Mouse (Mus musculus) heart, postnatal 14 days (tissue): Measurements from ENCODE around the gene Tenm4. TPM values are rescaled to one million over a fixed set of nuclear protein-coding genes. Genes with fewer than 3 reads are reported as not detected.
A peak's percentile ranks its signal among the peaks of the same experiment; 100 is the strongest.

Source experiments
- DNase-seq, 2 experiments: peaks; one replicate each; pipeline ENCODE4 v3.0.0; 2021 to 2022
- intact Hi-C: fragments of 180-260 bp; cut with DNase I; formaldehyde crosslinking; loops from one replicate; pipeline ENCODE4 v1.15.1; 2025
- long read RNA-seq, 2 experiments: library from polyadenylated mRNA; stranded (forward); transcript quantifications; one replicate each; pipeline ENCODE4 v2.0.0; 2021
- total RNA-seq, 2 experiments: library from RNA; stranded (reverse); gene quantifications; 2 replicates each; pipeline ENCODE4 v1.2.3; 2021

Gene Tenm4
- 1 to 10 TPM; 2.1 to 2.3 TPM for total RNA-seq
- long read RNA-seq, experiment 1, partial matches to known transcripts = 0 of 1 reads
- long read RNA-seq, experiment 1, other reads (novel, unspliced or antisense) = 1 of 1 reads
- long read RNA-seq, experiment 2, partial matches to known transcripts = 0 of 1 reads
- long read RNA-seq, experiment 2, other reads (novel, unspliced or antisense) = 0 of 1 reads

DNA sequence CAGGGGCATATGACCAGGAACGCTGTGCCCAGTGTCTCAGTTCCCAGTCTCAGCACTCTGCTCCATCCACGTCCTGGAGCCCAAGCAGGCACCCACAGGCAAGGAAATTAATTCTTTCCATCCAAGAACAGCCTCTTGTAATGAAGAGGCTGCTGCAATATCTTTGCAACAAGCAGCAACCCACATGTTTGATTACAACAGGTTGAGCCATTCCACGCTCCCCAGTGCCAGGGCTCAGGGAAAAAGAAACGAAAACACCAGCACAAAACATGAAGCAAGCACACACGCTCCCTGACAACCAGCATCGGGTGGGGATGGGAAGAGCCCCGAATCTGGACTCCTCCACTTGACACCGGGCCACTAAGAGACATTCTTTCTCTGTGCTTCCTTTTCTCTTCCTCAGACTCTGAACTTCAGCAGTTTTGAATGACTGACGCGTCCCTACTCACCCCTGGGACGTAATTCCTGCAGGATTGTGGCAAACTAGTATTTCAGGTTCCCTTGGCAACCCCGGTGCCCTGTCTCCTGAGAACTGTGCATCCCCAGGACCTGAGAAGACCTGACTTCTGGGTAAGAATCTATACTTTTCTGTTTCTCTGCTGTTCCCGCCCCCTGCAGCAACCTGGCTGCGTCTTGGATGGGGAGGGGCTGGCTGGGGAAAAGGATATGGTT lies at the start of gene Tenm4:
TSS of gene Tenm4 (plus strand) at position 323 of the 672 bp plus-strand sequence.
- intact Hi-C loops = no loop called here
- no peak for DNase-seq

DNA sequence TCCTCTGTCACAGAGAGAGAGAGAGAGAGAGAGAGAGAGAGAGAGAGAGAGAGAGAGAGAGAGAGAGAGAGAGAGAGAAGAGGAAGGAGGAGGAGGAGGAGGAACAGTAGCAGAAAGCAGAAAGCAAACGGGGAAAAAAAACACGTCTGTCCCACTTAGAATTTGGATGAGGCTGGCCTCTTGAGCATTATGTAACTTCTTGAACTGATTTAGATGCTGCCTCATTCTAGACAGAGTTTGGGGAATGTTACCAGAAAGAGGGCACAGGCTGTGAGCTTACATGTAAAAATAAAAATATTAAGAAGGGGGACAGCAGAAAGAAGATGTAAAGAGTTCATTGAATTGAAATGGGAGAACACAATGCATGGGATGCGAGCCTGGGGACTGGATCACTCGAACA lies 40.3 kb upstream of the Tenm4 start:
- intact Hi-C loops = no loop called here
- DNase-seq = no peak

DNA sequence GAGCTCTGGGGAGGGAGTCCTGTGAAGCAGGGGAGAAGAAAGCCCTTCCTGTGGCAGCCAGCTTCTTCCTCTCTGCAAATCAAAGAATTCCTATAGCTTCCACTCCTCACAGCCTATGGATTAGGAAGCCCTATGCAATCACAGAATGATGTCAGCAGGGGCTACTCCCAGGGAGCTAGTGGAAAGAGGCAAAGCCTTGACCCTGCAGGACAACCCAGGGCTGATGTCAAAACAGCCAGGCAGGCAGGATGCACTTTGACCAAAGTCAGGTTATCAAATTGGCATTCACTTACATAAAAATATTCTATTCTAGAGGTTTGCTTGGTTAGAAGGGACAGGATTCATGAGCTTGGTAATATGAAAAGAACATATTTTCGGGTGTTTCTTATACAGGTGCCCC lies 39.9 kb upstream of the Tenm4 start:
- no peak for DNase-seq
- intact Hi-C loops = no loop called here

DNA sequence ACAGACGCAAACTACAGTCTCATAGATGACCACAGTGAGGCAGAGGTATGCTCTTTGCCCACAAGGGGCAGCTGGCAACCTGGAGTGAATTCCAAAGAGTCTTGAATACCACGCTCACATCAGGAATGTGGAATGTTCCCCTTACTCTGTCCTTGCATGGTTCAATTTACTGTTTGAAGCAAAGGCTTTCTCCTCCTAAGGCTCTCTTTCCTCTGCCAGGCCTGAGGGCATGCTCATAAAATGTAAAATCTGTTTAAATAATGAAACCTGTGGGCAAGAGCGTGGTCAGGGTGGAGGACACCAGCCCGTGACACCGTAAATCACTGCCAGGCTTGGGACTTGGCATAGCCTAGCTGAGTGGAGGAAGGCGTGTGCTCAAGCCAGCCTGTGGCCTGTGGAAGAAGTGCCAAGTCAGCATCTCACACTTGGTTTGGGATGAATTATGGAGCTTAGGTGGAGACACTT lies 34.5 kb upstream of the Tenm4 start:
- peak in 1 of 2 experiments; percentile 16 for DNase-seq
- intact Hi-C loops = no loop called here

DNA sequence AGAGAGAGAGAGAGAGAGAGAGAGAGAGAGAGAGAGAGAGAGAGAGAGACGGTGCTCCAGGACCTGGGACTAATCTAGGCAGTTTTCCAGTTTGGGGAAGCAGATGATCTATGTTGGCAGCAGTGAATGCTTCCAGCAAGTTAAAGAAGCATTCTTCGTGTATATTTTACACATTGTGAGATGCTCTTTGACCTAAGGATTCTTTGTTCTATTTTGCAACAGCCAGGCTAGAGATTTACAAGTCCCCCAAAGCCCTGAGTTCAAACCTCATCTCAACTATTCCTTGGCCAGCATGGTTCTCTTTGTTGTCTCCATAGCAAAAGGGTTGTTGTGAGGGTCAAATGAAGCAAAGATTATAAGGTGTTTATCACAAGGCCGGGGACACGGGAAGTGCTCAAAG lies 29.2 kb upstream of the Tenm4 start:
- intact Hi-C loops = no loop called here
- no peak for DNase-seq

DNA sequence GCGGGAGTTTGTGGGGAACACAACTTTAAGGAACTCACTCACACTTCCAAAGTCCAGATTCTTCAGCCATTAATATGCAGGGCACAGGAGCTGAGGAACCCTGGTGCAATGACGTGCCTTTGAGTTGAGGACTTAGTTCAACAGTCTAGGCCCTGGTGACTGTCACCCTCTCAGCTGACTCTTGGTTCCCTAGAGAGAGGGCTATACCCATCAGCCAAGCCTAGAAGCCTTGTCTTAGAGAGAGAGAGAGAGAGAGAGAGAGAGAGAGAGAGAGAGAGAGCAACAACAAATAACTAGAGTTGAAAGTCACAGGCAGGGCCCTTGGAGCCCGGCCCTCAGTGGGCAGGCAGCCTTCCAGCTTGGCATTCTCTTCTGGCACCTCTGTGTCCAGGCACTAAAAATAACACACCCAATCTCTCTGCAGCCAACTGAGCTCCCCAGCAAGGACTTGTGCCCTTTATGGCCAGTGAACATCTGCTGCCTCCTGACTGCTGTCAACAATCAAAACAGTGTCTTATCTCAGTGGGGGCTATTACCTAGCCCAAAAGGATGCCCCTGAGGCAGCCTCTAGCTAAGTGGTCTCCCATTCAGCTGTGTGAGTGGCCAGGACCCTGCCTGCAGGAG lies 28.0 kb upstream of the Tenm4 start:
- peak; percentile 73 to 84 for DNase-seq
- intact Hi-C loops = no loop called here

DNA sequence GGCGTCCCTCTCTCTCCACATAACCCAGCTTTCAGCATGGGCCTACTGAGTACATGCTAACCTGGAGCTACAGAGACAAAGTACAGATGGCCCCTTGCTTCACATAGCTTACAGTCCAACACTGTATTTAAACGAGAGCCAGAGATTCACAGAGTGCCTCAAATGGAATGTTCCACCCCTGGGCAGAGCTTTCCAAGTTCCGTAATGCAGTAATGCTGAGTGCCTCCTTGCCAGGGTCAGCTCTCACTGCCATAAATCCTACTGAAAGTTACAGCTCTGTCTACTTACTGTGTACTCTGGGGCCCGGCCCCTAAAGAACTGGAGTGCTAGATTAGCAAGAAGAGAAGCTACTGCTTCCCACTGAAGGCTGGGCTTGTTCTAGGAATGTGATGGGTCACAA lies 23.6 kb upstream of the Tenm4 start:
- intact Hi-C loops = no loop called here
- DNase-seq = peak; percentile 9 to 37

DNA sequence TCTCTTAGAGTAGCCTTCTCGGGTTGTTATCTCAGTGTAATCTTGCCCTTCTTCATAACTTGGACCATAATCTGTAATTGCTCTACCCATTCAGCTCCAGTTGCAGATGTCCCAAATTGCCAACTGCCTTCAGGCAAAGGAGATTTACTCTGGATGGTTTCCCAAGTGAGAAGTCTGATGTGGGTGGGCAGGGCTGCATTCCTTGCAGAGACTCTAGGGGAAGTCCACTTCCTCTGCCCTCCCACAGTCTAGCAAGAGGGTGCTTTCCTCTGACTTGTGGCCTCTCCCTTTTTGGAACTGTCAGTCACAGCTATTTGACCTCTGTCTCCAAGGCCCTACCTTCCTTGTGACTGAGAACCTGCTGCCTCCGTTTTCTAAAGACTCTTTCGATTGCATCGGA lies 22.9 kb upstream of the Tenm4 start:
- no peak for DNase-seq
- intact Hi-C loops = no loop called here

DNA sequence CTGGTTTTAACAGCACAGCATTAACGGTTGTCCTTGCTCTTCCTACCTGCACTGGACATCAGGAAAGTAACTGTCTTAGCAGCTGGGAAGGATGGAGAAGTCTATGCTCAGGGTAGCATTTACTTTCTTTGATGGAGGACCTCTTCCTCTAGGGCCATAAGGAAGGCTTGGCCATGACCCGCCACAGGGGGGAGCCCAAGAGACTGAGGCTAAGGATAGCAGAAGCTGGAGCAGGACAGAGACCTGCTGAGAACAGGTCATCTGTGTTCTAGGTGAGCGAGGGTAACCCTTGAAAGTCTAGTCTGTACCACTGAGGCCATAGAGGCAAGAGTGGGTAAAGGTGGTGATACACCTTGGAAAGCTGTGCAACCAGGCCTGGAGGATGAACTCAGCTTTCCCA lies 19.8 kb upstream of the Tenm4 start:
- intact Hi-C loops = loop anchor here (5.0 kb wide), 1 partner anchor 766 kb away; no protein-coding TSS in a partner anchor
- peak; percentile 46 to 71 for DNase-seq

DNA sequence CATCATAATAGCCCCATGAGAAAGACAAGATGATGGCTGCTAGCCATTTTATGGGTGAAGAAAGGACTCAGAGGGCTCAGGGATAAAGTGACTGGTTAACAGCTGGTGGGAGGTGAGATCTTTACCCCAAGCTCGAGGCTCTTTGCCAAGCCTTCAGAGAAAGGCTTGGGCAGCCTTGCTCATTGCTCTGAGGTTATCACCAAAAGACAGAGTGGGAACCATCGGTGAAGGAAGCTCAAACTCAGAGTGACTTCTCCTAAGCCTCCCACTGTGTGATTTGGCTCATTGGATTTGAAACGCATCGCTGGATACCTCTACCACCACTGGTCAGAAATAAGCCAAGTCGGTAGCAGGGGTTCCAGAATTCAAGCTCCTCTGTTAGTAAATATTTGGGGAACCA lies 19.1 kb upstream of the Tenm4 start:
- intact Hi-C loops = loop anchor here (5.0 kb wide), 1 partner anchor 765 kb away; no protein-coding TSS in a partner anchor
- DNase-seq = no peak

DNA sequence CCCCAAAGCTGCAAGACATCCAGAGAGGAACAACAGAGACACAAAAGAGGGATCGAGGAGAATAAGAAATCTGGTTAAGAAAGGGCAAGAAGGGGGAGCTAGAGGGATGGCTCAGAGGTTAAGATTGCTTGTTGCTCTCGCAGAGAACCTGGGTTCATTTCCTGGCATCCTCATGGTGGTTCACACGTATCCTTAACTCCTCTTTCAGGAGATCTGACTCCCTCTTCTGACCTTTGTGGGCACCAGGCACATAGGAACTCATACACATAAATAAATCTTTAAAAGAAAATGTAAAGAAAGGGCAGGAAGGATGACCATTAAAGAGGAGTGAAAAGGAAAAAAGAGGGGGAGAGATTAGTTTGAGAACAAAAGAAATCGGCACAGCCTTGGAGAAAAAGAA lies 18.6 kb upstream of the Tenm4 start:
- intact Hi-C loops = loop anchor here (5.0 kb wide), 1 partner anchor 765 kb away; no protein-coding TSS in a partner anchor
- DNase-seq = no peak

DNA sequence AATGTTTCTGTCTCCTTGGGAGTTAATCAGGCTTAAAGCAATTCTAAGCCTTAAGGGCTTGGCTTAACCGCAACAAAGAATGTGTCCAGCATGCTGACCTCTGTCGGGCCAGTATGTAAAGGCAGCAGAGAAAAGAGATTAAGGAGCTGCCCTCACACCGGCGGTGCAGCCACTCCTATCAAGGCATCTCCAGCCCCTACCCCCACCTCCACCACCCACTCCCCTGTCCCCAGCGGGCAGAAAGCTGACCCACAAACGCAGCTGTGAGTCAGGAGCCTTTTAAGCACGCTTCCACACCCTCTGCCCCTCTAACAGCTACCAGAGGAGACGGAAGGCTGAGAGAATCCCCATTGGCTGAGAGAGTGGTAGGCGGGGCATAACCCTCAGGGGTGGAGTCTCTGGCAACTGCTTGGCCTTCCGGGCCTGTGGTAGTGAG lies 18.1 kb upstream of the Tenm4 start:
- peak; percentile 31 to 55 for DNase-seq
- intact Hi-C loops = loop anchor here (5.0 kb wide), 1 partner anchor 764 kb away; no protein-coding TSS in a partner anchor

DNA sequence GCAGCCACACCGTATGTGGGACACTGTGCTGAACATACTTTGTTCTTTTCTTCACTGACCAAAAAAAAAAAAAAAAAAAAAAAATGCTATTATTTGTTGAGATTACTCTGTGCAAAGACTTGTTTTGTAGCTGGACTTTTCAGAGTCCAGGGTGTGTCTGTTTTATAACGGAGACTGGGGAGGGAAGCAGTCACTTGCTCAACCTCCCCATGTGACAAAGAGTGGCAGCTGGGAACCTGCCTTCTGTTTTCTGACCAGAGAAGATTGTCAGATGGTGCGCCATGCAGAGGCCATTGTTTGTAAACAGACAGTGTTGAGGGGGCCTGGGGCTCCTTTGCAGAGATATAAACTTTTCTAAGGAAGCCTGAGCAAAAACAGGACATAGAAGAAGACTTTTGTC lies 17.0 kb upstream of the Tenm4 start:
- intact Hi-C loops = loop anchor here (5.0 kb wide), 1 partner anchor 763 kb away; no protein-coding TSS in a partner anchor

DNA sequence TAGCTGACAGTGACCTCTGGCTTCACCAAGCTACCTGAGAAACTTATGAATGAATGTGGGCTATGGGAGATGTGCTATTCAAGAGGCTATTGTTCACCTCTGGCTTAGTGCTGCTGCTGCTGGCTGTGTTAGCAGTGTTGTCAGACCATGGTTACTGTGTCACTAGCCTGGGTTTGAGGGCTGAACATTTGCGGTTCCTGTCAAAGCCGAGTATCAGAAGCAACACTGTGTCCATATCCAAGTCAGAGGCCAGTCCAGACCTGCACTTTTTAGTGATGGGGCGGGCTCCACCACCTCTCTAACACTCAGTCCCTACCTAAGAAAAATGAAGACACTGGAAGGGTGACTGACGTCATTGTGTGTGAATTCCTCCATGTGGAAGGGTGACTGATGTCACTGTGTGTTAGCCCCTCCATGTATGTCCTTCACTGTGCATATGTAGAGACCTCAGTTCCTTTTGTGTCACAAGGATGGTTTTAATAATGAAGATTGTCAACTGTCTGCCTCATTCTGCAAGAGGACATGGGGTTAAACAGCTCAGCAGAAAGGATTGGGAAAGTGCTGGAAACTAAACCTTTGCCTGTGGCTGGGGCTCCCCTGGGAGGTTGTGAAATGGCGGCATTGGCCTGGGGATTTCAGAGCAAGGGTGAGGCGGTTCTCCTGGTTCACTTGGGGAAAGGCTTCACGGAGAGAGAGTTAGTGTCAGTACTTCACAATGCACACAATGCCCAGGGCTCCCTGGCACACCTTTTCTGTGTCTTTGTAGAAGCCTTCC lies 14.4 kb upstream of the Tenm4 start:
- intact Hi-C loops = no loop called here

More for the DNA sequence above, 17.0 kb upstream of the Tenm4 start:
- no peak for DNase-seq

DNA sequence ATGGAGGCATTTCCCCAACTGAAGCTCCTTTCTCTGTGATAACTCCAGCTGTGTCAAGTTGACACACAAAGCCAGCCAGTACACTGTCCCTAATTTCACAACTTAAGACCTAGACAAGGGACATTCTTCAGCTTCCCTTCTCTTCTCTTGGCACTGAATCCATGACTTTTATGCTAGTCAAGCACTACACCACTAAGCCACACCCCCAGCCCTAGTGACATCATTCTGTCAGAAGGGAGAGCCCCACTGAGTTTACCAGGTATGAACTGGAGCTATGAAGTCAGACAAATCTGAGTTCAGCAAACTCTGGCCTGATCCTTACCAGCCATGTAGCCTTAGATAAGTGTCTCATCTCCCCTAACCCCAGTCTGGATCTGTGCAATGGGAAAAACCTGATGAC lies 6.9 kb upstream of the Tenm4 start:
- intact Hi-C loops = no loop called here
- no peak for DNase-seq

More for the DNA sequence above, 14.4 kb upstream of the Tenm4 start:
- no peak for DNase-seq

DNA sequence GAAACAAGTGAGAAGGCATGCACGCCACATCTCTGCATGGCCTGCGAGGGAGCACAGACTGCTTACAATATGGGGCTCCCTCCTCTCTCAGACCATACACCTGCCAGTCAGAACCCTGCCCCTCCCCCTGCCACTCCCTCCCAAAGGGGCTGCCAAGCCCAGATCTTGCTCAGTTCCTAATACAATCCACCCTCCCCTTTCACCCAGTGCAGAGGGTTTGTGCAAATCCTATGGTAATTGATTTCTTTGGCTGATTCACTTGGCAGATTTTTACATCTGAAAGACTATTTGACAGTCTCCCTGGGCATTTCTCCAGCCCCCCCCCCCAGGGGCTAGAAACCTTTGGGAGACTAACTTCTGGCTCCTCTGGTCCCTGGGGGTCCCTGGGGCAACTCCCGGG lies 2.1 kb upstream of the Tenm4 start:
- DNase-seq = no peak
- intact Hi-C loops = no loop called here

DNA sequence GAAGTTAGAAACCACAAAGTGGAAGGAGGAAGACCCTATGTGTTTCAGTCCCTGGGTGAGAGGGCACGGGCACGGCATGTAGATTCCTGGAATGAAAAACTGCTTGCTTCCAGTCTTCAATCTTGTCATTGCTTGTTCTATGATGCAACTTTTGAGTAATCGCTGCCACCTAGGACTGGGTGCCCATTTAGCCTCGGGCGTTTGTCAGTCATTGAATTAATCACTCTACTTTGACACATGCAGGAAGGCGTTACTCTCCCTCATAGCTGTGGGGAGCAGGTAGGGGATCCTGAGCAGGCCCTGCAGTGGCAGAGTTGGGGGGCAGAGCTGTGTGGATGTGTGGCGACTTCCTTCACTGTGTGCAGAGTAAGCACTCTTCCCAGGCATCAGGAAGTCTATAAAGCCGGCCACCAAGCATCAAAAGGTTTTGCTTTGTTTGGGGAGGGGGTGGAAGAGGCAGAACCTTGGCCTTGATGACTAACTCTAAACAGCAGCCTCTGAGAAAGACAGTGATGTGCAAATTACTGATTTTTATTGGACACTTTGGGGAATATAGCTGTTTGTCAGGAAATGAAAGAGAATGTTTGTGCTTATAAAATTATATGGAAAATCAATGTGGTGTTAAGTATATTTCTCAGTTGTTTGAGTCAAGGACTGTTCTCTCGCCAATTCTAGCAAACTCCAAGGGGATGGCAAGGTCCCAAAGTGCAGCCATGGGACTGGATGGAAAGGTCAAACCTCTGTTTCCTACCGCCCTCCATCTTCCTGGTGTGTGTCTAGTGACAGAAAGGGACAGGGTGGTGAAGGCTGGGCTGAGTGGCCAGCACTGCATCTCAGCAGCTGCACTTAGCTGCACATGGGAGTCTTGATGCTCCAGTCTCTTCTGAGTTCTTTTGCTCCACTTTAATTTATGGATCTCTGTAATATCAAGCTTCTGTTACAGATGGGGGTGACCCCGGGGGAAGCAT lies 834 bp downstream of the Tenm4 start:
- DNase-seq = no peak
- intact Hi-C loops = no loop called here

DNA sequence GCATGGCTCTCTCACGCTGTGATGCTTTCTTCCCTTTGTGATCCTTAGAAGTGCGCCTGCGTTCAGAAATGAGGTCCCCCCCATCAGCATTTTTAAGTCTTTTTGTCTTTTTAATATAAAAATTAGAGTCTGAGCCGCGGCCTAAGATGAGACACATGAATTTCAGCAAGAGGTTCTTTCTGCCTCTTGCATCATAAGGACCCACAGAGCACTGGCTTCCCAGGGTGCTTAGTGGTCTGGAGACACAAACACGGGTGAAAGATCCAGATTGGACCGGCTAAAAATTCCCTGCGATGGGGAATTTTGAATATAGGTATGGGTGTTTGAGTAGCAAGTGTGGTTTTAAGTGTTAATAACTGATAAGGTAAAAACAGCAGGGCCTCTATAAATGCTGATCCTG lies 5.7 kb downstream of the Tenm4 start:
- DNase-seq = no peak

DNA sequence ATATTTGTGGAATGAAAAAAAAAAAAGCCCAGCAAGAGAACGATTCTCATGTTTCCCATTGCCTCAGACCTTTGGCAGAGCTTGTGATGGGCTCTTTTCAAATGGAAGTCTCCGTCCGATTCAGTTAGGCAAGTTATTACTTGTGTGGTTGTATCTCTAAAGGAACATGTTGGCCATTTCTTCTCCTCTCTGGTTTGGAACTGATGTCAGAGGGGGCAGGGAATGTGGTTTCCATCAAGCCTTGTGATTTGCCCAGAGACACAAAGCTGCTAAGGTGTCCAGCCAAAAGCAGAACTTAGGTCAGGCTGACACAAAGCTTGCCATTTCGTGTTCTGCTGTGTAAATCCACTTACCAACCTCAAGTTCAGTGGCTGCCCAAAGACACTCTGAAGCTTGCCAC lies 10.7 kb downstream of the Tenm4 start:
- no peak for DNase-seq
- intact Hi-C loops = no loop called here

More for the DNA sequence above, 5.7 kb downstream of the Tenm4 start:
- intact Hi-C loops = no loop called here

DNA sequence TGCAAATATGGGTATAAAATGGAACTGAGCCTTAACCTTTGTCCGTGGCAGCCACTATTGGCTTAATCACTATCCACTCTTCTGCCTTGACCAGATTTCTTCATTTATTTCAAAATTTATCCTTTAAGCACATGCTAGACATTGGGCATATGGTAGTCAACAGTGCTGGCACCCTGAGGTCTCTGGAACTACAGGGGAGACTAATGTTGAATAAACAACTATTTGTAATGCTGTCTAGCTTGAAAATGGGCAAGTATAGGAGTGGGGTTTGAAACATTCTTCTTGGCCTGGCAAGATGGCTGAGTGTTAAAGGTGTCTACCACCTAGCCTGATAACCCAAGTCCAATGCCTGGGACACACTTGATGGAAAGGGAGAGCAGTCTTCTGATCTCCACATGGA lies 12.1 kb downstream of the Tenm4 start:
- DNase-seq = no peak
- intact Hi-C loops = no loop called here
